Mouse (Mus musculus) brain, embryonic 14.5 days (tissue): ENCODE measurements around the gene Prune2. TPM values are rescaled to one million over a fixed set of nuclear protein-coding genes. Genes with fewer than 3 reads are reported as not detected.
"Not testable (repeated sequence)": the region's sequence is repeated elsewhere in the genome, so short reads cannot be mapped to it uniquely, and the experiment has no call there.

Source experiments
- DNase-seq: peaks from one replicate; pipeline ENCODE4 v3.0.0-alpha.2; 2011; ENCODE audit warnings: low read depth
- CTCF ChIP-seq: fragments of 200-500 bp; IDR thresholded peaks from 2 replicates; pipeline ENCODE4 v1.5.1; 2012; ENCODE audit warnings: inconsistent platforms, mild to moderate bottlenecking, moderate library complexity, borderline replicate concordance; ENCODE audit not compliant: insufficient read depth, insufficient read length; ENCODE audit errors: extremely low read depth
- POLR2A ChIP-seq: fragments of 200-500 bp; IDR thresholded peaks from 2 replicates; pipeline ENCODE4 v1.6.1; 2012; ENCODE audit warnings: mild to moderate bottlenecking, inconsistent platforms, borderline replicate concordance; ENCODE audit not compliant: poor library complexity, insufficient read depth, insufficient read length, severe bottlenecking; ENCODE audit errors: extremely low read depth
- polyA plus RNA-seq: library from polyadenylated mRNA; depleted of rRNA; stranded (reverse); fragments of >200 nt; gene quantifications from 2 replicates; pipeline ENCODE4 v1.2.3, GENCODE M21; 2012

Prune2 gene
- polyA plus RNA-seq, 1 experiment, result 7.0 TPM

DNA sequence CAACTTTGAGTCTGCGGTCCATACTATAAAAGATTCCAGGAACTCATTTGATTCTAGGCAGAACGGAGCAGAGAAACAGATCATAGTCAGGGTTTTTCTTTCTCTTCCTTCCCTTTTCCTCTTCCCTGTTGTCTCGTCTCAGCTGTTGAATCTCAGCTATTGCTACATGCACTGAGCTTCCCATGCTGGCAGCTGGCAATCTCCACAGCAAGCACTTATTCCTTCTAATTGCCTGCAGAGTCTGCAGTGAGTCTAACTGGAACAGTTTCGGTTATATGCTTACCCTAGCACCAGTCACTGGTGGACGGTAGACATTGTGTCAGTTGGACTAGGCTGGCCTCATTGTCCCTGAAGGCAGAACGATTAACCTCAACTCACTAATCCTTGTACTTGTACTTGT lies 188.3 kb downstream of the Prune2 start:
- TF ChIP-seq CTCF (no peak), POLR2A (no peak)
- no peak for DNase-seq

DNA sequence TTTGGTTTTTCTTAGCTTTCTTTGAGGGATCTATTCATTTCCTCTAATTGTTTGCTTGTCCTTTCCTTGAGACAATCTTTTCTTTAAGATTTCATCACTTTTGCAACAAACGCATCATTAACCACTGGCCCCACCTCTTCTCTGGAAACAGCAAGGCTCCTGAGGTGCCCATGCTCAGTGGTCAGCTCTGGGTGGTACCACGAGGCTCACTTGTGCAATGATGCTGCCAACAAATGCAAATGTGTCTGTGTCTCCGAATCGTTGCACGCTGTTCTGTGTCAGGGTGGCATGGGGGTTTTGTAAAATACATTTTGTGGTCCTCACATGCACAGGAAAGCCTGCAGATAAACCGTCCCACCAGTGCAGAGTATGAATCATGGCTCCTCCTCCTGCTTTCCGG lies 194.1 kb downstream of the Prune2 start:
- no peak for DNase-seq
- TF ChIP-seq CTCF (no peak), POLR2A (no peak)

DNA sequence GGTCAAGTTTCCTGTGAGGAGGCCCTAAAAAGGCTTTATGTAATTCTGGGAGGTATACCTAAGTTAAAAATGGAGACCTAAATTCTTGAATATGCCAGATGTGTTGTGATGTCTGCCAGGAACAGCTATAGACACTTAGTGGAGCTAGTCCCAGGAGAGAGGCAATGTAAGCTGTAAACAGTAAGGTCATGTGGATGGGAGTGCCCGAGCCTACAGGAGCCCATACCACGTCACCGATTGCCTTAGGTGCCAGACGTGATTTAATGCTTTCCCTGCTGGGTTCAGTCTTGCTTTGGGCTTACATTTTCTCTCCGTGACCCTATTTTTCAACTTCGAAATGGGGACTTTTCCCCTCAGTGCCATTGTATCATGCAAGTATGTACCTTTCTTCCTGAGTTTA lies 195.9 kb downstream of the Prune2 start:
- no peak for DNase-seq
- TF ChIP-seq POLR2A (no peak), CTCF (no peak)

DNA sequence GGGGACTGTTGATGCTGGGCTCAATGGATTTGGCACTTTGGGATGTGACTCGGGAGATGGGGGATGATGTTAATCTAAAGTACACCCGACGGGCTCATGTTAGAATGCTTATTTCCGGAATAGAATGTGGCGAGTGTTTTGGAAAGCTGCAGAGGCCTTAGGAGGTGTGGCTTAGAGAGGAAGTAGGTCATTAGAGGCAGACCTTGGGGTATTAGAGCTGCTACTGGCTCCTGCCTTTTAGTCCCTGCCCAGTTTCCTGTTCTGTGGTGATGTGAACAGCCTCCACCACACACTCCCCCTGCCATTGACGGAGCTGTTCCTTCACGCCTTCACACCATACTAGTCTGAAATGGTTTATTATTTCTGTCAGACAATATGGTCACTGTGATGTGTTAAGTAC lies 196.5 kb downstream of the Prune2 start:
- no peak for TF ChIP-seq CTCF
- TF ChIP-seq POLR2A, result no peak
- DNase-seq, result no peak

DNA sequence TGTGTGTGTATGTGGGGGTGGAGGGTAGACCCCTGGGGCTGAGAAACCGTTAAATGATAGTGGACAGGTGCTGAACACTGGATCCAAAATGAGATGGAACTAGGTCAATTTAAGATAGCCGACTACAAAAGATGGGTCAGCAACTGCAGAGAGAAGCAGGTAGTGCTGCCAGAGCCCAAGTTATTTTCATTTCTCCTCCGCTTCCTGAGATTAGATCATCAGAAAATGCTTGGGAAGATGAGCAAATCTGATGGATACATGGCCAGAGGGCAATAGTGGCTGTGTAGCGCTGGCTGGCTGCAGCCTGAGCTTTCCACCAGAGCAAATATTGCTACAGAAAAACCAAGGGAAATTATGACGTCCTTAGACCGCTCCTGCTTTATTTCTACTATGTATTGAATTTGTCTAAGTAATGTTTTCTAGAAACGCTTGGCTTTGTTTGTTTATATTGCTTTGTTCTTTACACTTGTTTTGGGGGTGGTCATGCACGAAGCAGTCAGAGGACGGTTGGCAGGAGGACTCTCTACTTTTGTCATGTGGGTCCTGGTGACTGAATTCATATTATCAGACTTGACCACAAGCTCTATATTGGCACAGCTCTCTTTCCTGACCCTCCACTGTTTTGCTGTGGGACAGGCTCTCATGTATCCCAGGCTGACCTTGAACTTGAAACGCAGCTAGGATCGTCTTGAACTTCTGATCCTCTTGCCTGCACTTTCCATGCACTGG lies 198.2 kb downstream of the Prune2 start:
- no peak for DNase-seq
- TF ChIP-seq CTCF, result no peak
- no peak for TF ChIP-seq POLR2A

DNA sequence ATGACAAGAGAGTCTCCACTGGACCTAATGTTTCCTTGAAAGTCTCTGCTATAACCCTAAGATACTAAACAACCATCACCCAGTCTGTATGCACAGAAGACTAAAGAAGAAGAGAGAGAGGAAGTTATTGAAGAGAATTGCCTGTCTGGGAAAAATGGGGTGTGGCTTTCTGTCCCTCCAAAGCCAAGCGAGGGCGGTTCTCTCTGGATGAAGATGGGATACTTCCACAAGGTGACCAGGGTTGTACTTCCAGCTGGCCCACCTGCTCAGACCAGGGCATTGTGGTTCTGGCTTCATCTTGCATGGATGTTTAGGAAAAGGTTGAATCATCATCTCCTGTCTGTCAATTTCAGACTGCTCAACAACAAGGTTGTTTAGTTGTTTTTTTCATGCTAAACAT lies 199.3 kb downstream of the Prune2 start:
- no peak for TF ChIP-seq CTCF
- no peak for TF ChIP-seq POLR2A
- DNase-seq, result no peak

DNA sequence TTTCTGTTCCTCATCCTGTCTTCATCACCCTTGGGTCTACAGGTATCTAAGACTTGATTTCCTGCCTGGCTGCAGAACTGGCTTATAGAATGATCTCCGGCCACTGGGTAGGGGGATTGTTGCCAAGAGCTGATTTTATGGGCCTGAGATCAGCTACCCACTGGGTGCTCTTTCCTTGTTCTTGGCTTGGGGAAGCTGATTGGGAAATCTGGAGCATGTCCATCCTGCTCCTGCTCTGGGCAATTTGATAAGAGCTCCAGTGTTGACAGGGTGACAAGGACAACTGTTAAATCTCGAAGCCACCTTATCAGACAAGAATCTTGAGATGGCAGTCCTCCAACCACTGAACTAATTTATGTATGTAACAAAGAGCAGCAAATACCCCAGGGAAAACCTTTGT lies 203.8 kb downstream of the Prune2 start:
- peak; percentile 19 for DNase-seq
- TF ChIP-seq CTCF (no peak), POLR2A (no peak)

DNA sequence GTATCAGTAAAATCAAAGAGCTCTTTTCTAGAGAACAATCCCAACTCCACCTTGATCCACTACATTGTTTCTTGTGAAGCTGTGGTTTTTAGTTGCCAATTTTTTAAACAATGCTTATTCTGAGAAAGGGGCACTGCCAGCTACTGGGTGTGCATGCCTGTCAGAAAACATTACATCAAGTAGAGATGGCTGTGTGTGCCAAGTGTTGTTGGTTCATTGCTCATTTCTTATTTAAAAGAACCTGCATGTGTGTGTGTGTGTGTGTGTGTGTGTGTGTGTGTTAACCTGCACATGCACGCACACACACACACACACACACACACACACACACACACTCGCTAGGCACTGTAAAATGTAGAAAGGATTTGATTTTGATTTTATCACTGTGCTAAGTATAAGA lies 204.3 kb downstream of the Prune2 start:
- no peak for TF ChIP-seq POLR2A
- no peak for TF ChIP-seq CTCF
- DNase-seq, result peak; percentile 30

DNA sequence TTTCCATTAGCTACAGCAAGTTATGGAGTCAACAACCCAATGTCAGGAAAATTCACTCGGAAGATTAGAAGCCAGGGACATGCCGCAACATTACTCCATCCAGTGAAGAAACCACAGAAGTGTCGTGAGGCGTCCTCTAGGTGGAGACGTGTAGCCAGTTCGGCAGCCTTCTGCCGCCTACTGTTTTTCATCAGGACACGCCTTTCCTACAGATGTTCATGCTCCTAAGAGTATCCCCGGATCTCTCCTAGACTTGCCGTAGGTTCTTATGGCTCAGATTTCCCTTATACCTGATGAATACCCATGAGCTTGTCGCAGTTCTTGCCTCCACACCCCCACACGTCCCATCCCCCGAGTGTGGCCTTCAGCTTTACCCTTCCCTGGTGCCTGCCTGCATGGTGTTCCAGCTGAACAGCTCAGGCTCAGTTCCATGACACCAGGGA lies 207.6 kb downstream of the Prune2 start:
- peak; percentile 64 for DNase-seq
- TF ChIP-seq POLR2A, result no peak
- peak; percentile 66 for TF ChIP-seq CTCF

DNA sequence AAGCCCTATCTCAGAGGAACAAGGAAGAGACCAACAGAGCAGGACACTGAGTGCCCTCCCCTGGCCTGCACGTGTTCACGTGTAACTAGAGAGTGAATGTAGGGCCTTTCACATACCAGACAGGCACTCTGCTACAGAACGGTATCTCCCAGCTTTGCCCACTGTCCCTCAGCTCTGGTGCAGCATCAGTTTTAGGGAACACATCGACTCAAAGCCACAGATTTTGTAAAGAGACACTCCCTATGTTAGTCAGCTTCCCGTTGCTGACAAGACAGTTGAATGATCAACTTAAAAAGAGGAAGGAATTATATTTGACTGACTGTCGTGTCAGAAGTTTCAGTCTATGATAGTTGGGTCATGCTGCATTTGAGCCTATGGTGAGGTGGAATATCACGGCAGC lies 210.4 kb downstream of the Prune2 start:
- no peak for DNase-seq
- TF ChIP-seq POLR2A, result no peak
- no peak for TF ChIP-seq CTCF

DNA sequence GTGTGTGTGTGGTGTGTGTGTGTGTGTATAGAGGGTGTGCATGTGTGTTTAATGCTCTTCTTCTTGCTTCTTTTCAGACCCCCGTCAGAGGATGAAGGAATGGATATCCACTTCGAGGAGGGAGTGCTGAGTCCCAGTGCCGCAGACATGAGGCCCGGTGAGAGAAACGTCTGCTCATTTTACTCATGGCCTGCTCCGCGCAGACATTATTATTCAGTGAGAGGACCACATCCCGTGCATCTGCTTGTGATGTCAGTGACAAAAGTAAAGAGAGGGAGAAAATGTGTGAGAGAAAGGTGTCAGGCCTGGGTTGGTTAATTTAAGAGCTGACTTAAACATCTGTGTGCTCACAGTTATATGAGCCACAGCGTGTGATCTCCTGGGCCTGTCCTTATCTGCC lies 212.3 kb downstream of the Prune2 start:
- DNase-seq, result peak; percentile 15
- TF ChIP-seq POLR2A, result no peak
- TF ChIP-seq CTCF, result no peak

DNA sequence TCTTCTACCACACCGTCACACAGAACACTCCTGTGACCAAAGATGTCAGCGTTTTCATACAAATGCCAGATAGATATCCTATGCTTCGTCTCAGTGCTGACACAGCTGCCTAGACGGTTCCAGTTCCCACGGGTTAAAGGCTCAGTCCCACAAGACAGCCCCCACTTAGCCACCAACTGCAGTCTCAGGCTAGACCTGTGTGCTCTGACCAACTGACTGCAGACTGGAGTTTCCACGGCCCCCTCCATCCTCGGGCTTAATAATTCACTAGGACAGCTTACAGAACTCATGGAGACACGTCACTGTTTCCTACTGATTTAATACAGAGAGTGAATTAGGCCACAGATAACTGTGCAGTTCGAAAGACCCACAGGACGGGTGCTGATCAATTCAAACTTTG lies 213.8 kb downstream of the Prune2 start:
- TF ChIP-seq POLR2A (no peak), CTCF (no peak)
- DNase-seq, result no peak

DNA sequence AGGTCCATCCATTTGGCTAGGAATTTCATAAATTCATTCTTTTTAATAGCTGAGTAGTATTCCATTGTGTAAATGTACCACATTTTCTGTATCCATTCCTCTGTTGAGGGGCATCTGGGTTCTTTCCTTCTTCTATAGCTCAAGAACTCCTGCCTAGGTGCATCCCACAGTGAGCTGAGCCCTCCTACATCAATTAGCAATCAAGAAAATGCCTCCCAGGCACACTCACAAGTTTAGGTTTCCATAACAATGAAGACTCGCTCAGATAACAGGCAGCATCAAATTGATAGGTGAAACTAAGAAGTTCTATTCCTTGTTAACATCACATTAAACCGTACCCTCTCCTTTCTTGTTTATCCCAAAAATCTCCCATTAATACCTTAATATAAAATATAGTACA lies 218.6 kb downstream of the Prune2 start:
- not testable (repeated sequence) for DNase-seq

DNA sequence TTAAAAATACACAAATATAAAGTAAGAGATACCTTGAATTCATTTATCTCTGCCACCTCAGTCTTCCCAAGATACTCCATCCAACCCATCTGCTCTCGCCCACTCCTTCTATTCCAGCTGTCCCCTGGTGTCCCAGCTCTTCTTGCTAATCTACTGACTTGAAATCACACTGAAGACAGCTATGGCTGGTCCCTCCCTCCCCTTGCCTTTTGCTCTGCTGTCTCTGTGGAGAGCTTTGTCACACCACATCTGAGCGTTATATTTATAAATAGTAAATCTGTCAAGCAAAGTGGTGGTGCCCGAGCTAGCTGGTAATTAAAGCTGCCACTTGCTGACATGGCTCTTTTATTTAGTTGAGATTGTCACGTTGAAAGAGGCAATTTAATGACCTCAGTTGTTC lies 224.6 kb downstream of the Prune2 start:
- no peak for TF ChIP-seq CTCF
- TF ChIP-seq POLR2A, result no peak
- peak; percentile 76 for DNase-seq
